Mouse (Mus musculus) forebrain, embryonic 11.5 days (tissue): Measurements from ENCODE around the gene Ugt2b34. TPM values are rescaled to one million over a fixed set of nuclear protein-coding genes. Genes with fewer than 3 reads are reported as not detected.
"Not testable (repeated sequence)": the region's sequence is repeated elsewhere in the genome, so short reads cannot be mapped to it uniquely, and the experiment has no call there.

Experiments used
- ATAC-seq: fragments of 200-750 bp; cut with Nextera tagmentation; replicated peaks from 2 replicates; pipeline ENCODE4 v1.8.0; 2017; ENCODE audit warnings: moderate TSS enrichment; ENCODE audit not compliant: low FRiP score
- DNase-seq: peaks from one replicate; pipeline ENCODE4 v3.0.0-alpha.2; 2017; ENCODE audit warnings: low spot score
- H3K27ac ChIP-seq: fragments of 300-500 bp; sonication (generic); 2 replicates; pipeline ENCODE4 v1.5.1; 2014; ENCODE audit warnings: low read depth, low read length
- H3K27me3 ChIP-seq: fragments of 300-500 bp; sonication (generic); 2 replicates; pipeline ENCODE4 v1.6.1; 2014; ENCODE audit warnings: mild to moderate bottlenecking, low read length, mixed read lengths; ENCODE audit not compliant: control insufficient read depth, insufficient read depth
- H3K36me3 ChIP-seq: fragments of 300-500 bp; sonication (generic); 2 replicates; pipeline ENCODE4 v1.6.1; 2014; ENCODE audit warnings: mild to moderate bottlenecking, low read length, moderate library complexity, mixed read lengths; ENCODE audit not compliant: control insufficient read depth, insufficient read depth
- H3K4me1 ChIP-seq: fragments of 300-500 bp; sonication (generic); replicated peaks from 2 replicates; pipeline ENCODE4 v1.6.1; 2014; ENCODE audit warnings: low read length, mixed read lengths; ENCODE audit not compliant: control insufficient read depth, insufficient read depth
- H3K4me2 ChIP-seq: fragments of 300-500 bp; sonication (generic); 2 replicates; pipeline ENCODE4 v1.6.1; 2014; ENCODE audit warnings: low read depth, mild to moderate bottlenecking, low read length, moderate library complexity, mixed read lengths; ENCODE audit not compliant: severe bottlenecking
- H3K4me3 ChIP-seq: fragments of 300-500 bp; sonication (generic); 2 replicates; pipeline ENCODE4 v1.5.1; 2014; ENCODE audit warnings: low read depth, low read length
- H3K9ac ChIP-seq: fragments of 300-500 bp; sonication (generic); 2 replicates; pipeline ENCODE4 v1.6.1; 2014; ENCODE audit warnings: low read length
- H3K9me3 ChIP-seq: fragments of 300-500 bp; sonication (generic); 2 replicates; pipeline ENCODE4 v1.6.1; 2016; ENCODE audit warnings: low read length, mixed read lengths; ENCODE audit not compliant: control insufficient read depth
- WGBS: fragments of 180-500 bp; shearing (Covaris S2); extraction: QIAGEN DNeasy Blood & Tissue Kit; methylation state at CpG from one replicate; pipeline ENCODE4 v1.1.7; 2014; 5-methylcytosine and 5-hydroxymethylcytosine counted together
- polyA plus RNA-seq: library from polyadenylated mRNA; unstranded; fragments of >200 nt; fragmentation: Nextera tagmentation; extraction: Ambion mirVana; gene quantifications from 2 replicates; pipeline ENCODE4 v1.2.1, GENCODE M21; 2014

Ugt2b34 gene
- polyA plus RNA-seq, 1 experiment from 2014 or later: not detected

GRCm38 (mm10) chr5:86886620-86887019 is 20.1 kb downstream of the Ugt2b34 start:
- H3K9me3 ChIP-seq: no peaks in the 10 kb centered on the region
- no peak overlapping the region for H3K4me3 ChIP-seq
- no peaks in the 10 kb centered on the region for H3K36me3 ChIP-seq
- no peak for DNase-seq
- no peaks in the 10 kb centered on the region for H3K4me1 ChIP-seq
- no peak for ATAC-seq
- no peak overlapping the region for H3K27ac ChIP-seq
- no peak overlapping the region for H3K9ac ChIP-seq
- WGBS: 55% methylated on average over 3 of the region's 3 CpGs
- no peak overlapping the region for H3K4me2 ChIP-seq
- no peaks in the 10 kb centered on the region for H3K27me3 ChIP-seq

GRCm38 (mm10) chr5:86871877-86872276 is 34.9 kb downstream of the Ugt2b34 start:
- ATAC-seq (no peak), DNase-seq (no peak)
- no peaks in the 10 kb centered on the region for H3K9me3 ChIP-seq
- H3K4me1 ChIP-seq: no peaks in the 10 kb centered on the region
- H3K36me3 ChIP-seq: no peaks in the 10 kb centered on the region
- no peak overlapping the region for H3K4me2 ChIP-seq
- no peak overlapping the region for H3K27ac ChIP-seq
- 83% methylated on average over 1 of the region's 1 CpGs for WGBS
- H3K27me3 ChIP-seq: no peaks in the 10 kb centered on the region
- H3K9ac ChIP-seq: no peak overlapping the region
- H3K4me3 ChIP-seq: no peak overlapping the region

GRCm38 (mm10) chr5:86858336-86858735 is 48.4 kb downstream of the Ugt2b34 start:
- H3K4me3 ChIP-seq: no peak overlapping the region
- no peaks in the 10 kb centered on the region for H3K4me1 ChIP-seq
- no peak overlapping the region for H3K27ac ChIP-seq
- WGBS: 54% methylated on average over 3 of the region's 3 CpGs
- H3K9me3 ChIP-seq: no peaks in the 10 kb centered on the region
- H3K36me3 ChIP-seq: no peaks in the 10 kb centered on the region
- ATAC-seq (no peak), DNase-seq (no peak)
- no peak overlapping the region for H3K4me2 ChIP-seq
- no peaks in the 10 kb centered on the region for H3K27me3 ChIP-seq
- no peak overlapping the region for H3K9ac ChIP-seq

- WGBS: 8% methylated on average over 1 of the region's 1 CpGs
- no peak overlapping the region for H3K4me3 ChIP-seq
- DNase-seq (no peak), ATAC-seq (no peak)
- H3K27ac ChIP-seq: no peak overlapping the region
- H3K9me3 ChIP-seq: no peaks in the 10 kb centered on the region
- H3K27me3 ChIP-seq: no peaks in the 10 kb centered on the region
- no peaks in the 10 kb centered on the region for H3K36me3 ChIP-seq
- H3K9ac ChIP-seq: no peak overlapping the region
- no peaks in the 10 kb centered on the region for H3K4me1 ChIP-seq
- H3K4me2 ChIP-seq: no peak overlapping the region
Measured at GRCm38 (mm10) chr5:86857682-86858081, 49.1 kb downstream of the Ugt2b34 start.

GRCm38 (mm10) chr5:86856505-86856904 is 50.2 kb downstream of the Ugt2b34 start:
- not testable (repeated sequence) for H3K27ac ChIP-seq, H3K9ac ChIP-seq, H3K4me2 ChIP-seq, H3K27me3 ChIP-seq, H3K36me3 ChIP-seq, H3K4me3 ChIP-seq, H3K9me3 ChIP-seq, ATAC-seq, DNase-seq, H3K4me1 ChIP-seq
- 84% methylated on average over 13 of the region's 13 CpGs for WGBS

GRCm38 (mm10) chr5:86851658-86852057 is 55.1 kb downstream of the Ugt2b34 start:
- Histone ChIP-seq H3K36me3 (no peaks in the 10 kb centered on the region), H3K9me3 (no peaks in the 10 kb centered on the region), H3K27ac (no peak overlapping the region), H3K27me3 (no peaks in the 10 kb centered on the region), H3K4me3 (no peak overlapping the region), H3K9ac (no peak overlapping the region), H3K4me1 (no peaks in the 10 kb centered on the region), H3K4me2 (no peak overlapping the region)
- ATAC-seq (no peak), DNase-seq (no peak)
- 39% methylated on average over 5 of the region's 5 CpGs for WGBS

- ATAC-seq: peak; percentile 46; the same call in 1 of the 2 replicates
- no peaks in the 10 kb centered on the region for H3K4me1 ChIP-seq
- H3K4me2 ChIP-seq: no peak overlapping the region
- H3K9ac ChIP-seq: no peak overlapping the region
- no peak overlapping the region for H3K4me3 ChIP-seq
- H3K27me3 ChIP-seq: no peaks in the 10 kb centered on the region
- no peak overlapping the region for H3K27ac ChIP-seq
- H3K36me3 ChIP-seq: no peaks in the 10 kb centered on the region
- DNase-seq: no peak
- H3K9me3 ChIP-seq: no peaks in the 10 kb centered on the region
Measured at GRCm38 (mm10) chr5:86850104-86850503, 56.6 kb downstream of the Ugt2b34 start.

- not testable (repeated sequence) for ATAC-seq, H3K4me1 ChIP-seq, H3K36me3 ChIP-seq, H3K27me3 ChIP-seq, H3K9me3 ChIP-seq, H3K27ac ChIP-seq, H3K9ac ChIP-seq, H3K4me3 ChIP-seq, DNase-seq, H3K4me2 ChIP-seq
Measured at GRCm38 (mm10) chr5:86841261-86841660, 65.5 kb downstream of the Ugt2b34 start.

- Histone ChIP-seq H3K36me3 (peaks cover 5% of the 10 kb centered on the region; the same call in 1 of the 2 replicates), H3K9me3 (no peaks in the 10 kb centered on the region), H3K4me1 (no peaks in the 10 kb centered on the region), H3K4me2 (no peak overlapping the region), H3K9ac (no peak overlapping the region), H3K27me3 (no peaks in the 10 kb centered on the region), H3K4me3 (no peak overlapping the region), H3K27ac (no peak overlapping the region)
- DNase-seq (no peak), ATAC-seq (no peak)
- WGBS: 91% methylated on average over 2 of the region's 2 CpGs
Measured at GRCm38 (mm10) chr5:86840207-86840606, 66.5 kb downstream of the Ugt2b34 start.
